Mouse (Mus musculus) forebrain, embryonic 13.5 days (tissue): ENCODE data around the gene Edc3. TPM values are rescaled to one million over a fixed set of nuclear protein-coding genes. Genes with fewer than 3 reads are reported as not detected.

Experiments
- ATAC-seq: fragments of 200-750 bp; cut with Nextera tagmentation; 2 replicates; pipeline ENCODE4 v1.8.0; 2017
- H3K27ac ChIP-seq: fragments of 300-500 bp; sonication (generic); 2 replicates; pipeline ENCODE4 v1.5.1; 2015; ENCODE audit warnings: inconsistent platforms, mild to moderate bottlenecking, moderate library complexity
- H3K27me3 ChIP-seq: fragments of 300-500 bp; sonication (generic); 2 replicates; pipeline ENCODE4 v1.6.1; 2015; ENCODE audit warnings: mild to moderate bottlenecking, inconsistent platforms
- H3K36me3 ChIP-seq: fragments of 300-500 bp; sonication (generic); 2 replicates; pipeline ENCODE4 v1.6.1; 2015; ENCODE audit warnings: mild to moderate bottlenecking, inconsistent platforms; ENCODE audit not compliant: poor library complexity, severe bottlenecking
- H3K4me1 ChIP-seq: fragments of 300-500 bp; sonication (generic); 2 replicates; pipeline ENCODE4 v1.6.1; 2015; ENCODE audit warnings: inconsistent platforms
- H3K4me2 ChIP-seq: fragments of 300-500 bp; sonication (generic); 2 replicates; pipeline ENCODE4 v1.6.1; 2015; ENCODE audit warnings: inconsistent platforms, mild to moderate bottlenecking, moderate library complexity
- H3K4me3 ChIP-seq: fragments of 300-500 bp; sonication (generic); 2 replicates; pipeline ENCODE4 v1.5.1; 2015; ENCODE audit warnings: mild to moderate bottlenecking, inconsistent platforms
- H3K9ac ChIP-seq: fragments of 300-500 bp; sonication (generic); 2 replicates; pipeline ENCODE4 v1.6.1; 2015; ENCODE audit warnings: mild to moderate bottlenecking, inconsistent platforms
- H3K9me3 ChIP-seq: fragments of 300-500 bp; sonication (generic); replicated peaks from 2 replicates; pipeline ENCODE4 v1.6.1; 2016; ENCODE audit warnings: inconsistent platforms
- WGBS: fragments of 180-500 bp; shearing (Covaris S2); methylation state at CpG from one replicate; pipeline ENCODE4 v1.1.7; 2015; 5-methylcytosine and 5-hydroxymethylcytosine counted together
- polyA plus RNA-seq: library from polyadenylated mRNA; unstranded; fragments of >200 nt; fragmentation: Nextera tagmentation; extraction: Ambion mirVana; gene quantifications from 2 replicates; pipeline ENCODE4 v1.2.1, GENCODE M21; 2015

Gene Edc3
- polyA plus RNA-seq, 1 experiment from 2014 or later, result 36.0 TPM

DNA sequence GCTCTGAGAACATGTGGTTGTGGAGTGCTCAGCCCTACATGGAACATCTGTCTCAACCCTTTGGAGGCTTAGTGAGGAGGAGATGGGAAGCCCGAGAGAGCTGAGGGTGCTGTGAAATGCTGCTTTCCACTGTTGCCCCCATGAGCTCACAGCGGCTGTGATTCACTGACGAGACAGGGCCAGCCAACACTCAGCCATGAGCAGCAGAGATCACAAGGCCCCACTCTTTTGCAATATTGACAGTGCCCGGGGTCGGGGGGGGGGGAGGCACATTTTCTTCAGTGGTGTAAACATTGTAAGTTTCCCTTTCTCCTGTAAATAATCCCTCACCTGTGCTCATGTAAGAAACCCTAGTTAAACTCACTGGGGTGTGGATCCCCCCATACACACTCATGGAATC is 36.8 kb upstream of the Edc3 start:
- Histone ChIP-seq H3K27ac (no peak overlapping the region), H3K36me3 (no peaks in the 10 kb centered on the region), H3K9me3 (no peaks in the 10 kb centered on the region), H3K4me3 (no peak overlapping the region), H3K27me3 (peaks cover 2% of the 10 kb centered on the region; the same call in 1 of the 2 replicates), H3K9ac (no peak overlapping the region), H3K4me1 (no peaks in the 10 kb centered on the region), H3K4me2 (no peak overlapping the region)
- no peak for ATAC-seq
- 90% methylated on average over 5 of the region's 5 CpGs for WGBS

DNA sequence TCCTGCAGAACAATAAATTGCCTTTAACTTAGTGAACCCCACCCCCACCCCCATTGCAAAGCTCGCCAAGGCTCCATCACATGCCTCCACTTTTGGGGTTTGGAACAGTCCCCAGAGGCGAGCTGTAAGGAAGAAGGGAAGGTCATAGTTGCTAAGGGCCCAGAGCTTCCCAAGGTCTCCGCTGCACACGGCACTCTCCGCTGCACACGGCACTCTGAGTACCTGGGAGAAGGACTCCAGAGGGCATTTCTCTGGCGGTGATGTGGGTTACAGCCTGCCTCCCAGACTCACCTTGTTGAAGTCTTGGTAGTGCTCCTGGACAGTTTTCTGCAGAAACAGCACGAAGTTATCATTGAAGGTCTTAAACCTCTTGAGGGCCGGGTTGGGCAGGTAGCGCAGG is 26.9 kb upstream of the Edc3 start:
- WGBS, result 84% methylated on average over 10 of the region's 10 CpGs

DNA sequence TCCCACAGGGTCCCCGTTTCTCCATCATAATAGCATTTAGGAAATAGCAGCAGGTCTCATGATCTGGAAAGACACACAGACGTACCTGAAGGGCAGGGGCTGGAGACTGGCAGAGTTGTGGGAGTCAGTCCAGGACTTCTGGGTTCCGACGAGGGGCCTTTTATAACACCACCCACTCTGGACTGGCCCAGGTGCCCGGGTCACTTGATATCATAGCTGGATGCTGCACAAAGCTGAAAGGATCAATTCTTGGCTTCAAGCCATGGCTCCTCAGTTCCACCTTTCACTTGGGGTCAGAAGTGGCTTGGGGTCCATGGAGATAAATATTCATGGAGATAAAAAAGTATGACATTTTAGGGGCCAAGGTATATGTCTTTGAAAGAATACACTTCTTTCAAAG is 24.8 kb upstream of the Edc3 start, which contains the start of gene Cyp1a2:
TSS of gene Cyp1a2 (minus strand) at position 184 of the 400 bp plus-strand sequence.
- no peaks in the 10 kb centered on the region for H3K27me3 ChIP-seq
- no peaks in the 10 kb centered on the region for H3K36me3 ChIP-seq
- H3K4me3 ChIP-seq, result no peak within 1 kb of the TSS
- no peaks in the 10 kb centered on the region for H3K4me1 ChIP-seq
- no peaks in the 10 kb centered on the region for H3K9me3 ChIP-seq
- H3K4me2 ChIP-seq, result no peak within 1 kb of the TSS
- no peak for ATAC-seq
- 83% methylated on average over 5 of the region's 5 CpGs for WGBS
- no peak within 1 kb of the TSS for H3K9ac ChIP-seq
- no peak within 1 kb of the TSS for H3K27ac ChIP-seq

More for the DNA sequence above, 26.9 kb upstream of the Edc3 start:
- H3K36me3 ChIP-seq, result no peaks in the 10 kb centered on the region
- no peak for ATAC-seq
- H3K9ac ChIP-seq, result no peak overlapping the region
- H3K4me3 ChIP-seq, result no peak overlapping the region
- no peak overlapping the region for H3K4me2 ChIP-seq
- H3K27me3 ChIP-seq, result no peaks in the 10 kb centered on the region
- H3K9me3 ChIP-seq, result no peaks in the 10 kb centered on the region
- H3K27ac ChIP-seq, result no peak overlapping the region
- H3K4me1 ChIP-seq, result no peaks in the 10 kb centered on the region

DNA sequence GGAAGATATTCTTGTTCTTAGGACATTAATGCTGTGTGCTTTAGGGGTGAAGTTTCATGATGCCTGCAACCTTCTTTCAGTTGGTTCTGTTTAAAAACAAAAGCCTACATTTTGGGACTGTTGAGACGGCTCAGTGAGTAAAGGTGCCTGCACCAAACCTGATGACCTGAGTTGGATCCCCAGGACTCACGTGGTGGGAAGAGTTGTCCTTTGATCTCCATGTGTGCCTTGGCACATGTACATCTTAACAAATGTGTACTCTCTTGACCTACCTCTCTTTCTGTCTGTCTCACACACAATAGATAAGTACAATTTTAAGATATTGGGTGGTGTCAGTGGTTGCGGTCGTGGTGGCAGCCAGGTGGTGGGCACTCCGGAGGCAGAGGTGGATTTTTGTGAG is 22.3 kb upstream of the Edc3 start:
- H3K4me1 ChIP-seq, result no peaks in the 10 kb centered on the region
- ATAC-seq, result no peak
- H3K27me3 ChIP-seq, result no peaks in the 10 kb centered on the region
- H3K9me3 ChIP-seq, result no peaks in the 10 kb centered on the region
- WGBS, result 90% methylated on average over 5 of the region's 5 CpGs
- no peak overlapping the region for H3K9ac ChIP-seq
- H3K4me2 ChIP-seq, result no peak overlapping the region
- H3K4me3 ChIP-seq, result no peak overlapping the region
- H3K36me3 ChIP-seq, result no peaks in the 10 kb centered on the region
- H3K27ac ChIP-seq, result no peak overlapping the region

DNA sequence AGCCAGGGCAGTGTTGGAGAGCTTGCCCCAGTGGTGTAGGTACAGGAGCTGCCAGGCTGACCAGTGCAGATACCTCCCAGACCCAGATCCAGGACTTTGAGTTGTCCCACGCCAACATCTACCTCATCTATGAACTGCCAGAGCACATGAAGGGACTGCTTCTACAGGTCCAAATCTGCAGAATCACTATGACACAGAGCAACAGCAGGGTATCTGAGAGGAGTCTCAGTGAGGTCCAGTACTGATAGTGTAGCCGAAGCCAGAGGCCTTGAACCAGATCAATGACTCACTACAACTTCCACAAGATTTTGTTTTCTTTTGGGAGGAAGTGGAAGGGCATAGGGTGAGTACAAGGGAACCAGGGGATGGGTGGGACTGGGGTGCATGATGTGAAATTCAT is 20.6 kb upstream of the Edc3 start, which contains the start of gene Cyp1a1:
TSS of gene Cyp1a1 (plus strand) at position 178 of the 400 bp plus-strand sequence.
- no peaks in the 10 kb centered on the region for H3K9me3 ChIP-seq
- 92% methylated on average over 2 of the region's 2 CpGs for WGBS

DNA sequence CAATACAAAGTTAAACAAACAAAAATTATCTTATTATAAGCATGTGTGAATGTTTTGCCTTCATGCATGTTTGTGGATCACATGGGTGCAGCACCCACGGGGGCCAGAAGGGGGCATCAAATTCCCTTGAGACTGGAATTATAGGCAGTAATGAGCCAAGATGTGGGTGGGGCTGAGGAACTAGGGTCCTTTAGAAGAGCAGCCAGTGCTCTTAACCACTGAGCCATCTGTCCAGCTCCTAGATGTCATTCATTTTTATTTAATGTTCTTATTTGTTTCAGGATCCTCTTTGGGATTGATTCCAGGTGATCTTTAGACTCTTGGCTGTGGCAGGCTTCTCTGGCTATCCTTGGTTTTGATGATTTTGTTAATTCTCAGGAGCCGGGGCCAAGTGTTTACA is 20.2 kb upstream of the Edc3 start:
- H3K4me1 ChIP-seq, result no peaks in the 10 kb centered on the region
- no peak overlapping the region for H3K4me3 ChIP-seq
- 0 out of 2 replicates have a peak, but pooled peaks cover 4% of the 10 kb centered on the region for H3K27me3 ChIP-seq
- H3K9me3 ChIP-seq, result no peaks in the 10 kb centered on the region
- no peak for ATAC-seq
- H3K27ac ChIP-seq, result no peak overlapping the region
- WGBS, result 58% methylated on average over 2 of the region's 2 CpGs
- H3K36me3 ChIP-seq, result no peaks in the 10 kb centered on the region
- no peak overlapping the region for H3K9ac ChIP-seq
- no peak overlapping the region for H3K4me2 ChIP-seq

More for the DNA sequence above, 20.6 kb upstream of the Edc3 start, which contains the start of gene Cyp1a1:
- Histone ChIP-seq H3K27me3 (0 out of 2 replicates have a peak, but pooled peaks cover 4% of the 10 kb centered on the region), H3K4me3 (no peak within 1 kb of the TSS), H3K27ac (no peak within 1 kb of the TSS), H3K9ac (no peak within 1 kb of the TSS), H3K4me2 (no peak within 1 kb of the TSS), H3K4me1 (no peaks in the 10 kb centered on the region), H3K36me3 (no peaks in the 10 kb centered on the region)
- ATAC-seq, result no peak

DNA sequence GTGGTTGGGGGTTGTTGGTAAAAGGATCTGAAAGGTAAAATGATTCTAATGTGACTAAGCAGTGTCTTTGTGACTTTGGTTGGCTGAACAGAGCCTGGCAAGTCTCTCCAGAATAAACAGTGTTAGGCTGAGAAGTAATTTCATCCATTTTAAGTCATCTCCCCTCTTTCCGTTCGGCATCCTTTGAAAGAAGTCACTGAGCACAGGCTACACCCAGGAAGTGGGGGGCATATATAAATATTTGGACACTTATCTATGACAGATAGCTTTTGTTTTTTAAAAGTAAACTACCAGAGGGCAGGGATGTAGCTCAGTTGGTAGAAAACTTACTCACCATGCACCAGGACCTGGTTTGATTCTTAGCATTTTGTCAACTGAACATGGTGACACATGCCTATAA is 19.7 kb upstream of the Edc3 start:
- H3K4me3 ChIP-seq, result no peak overlapping the region
- no peak overlapping the region for H3K9ac ChIP-seq
- H3K36me3 ChIP-seq, result no peaks in the 10 kb centered on the region
- WGBS, result 92% methylated on average over 2 of the region's 2 CpGs
- H3K4me2 ChIP-seq, result no peak overlapping the region
- H3K27me3 ChIP-seq, result peaks cover 5% of the 10 kb centered on the region; the same call in 1 of the 2 replicates
- no peaks in the 10 kb centered on the region for H3K9me3 ChIP-seq
- no peak overlapping the region for H3K27ac ChIP-seq
- no peaks in the 10 kb centered on the region for H3K4me1 ChIP-seq
- ATAC-seq, result no peak

DNA sequence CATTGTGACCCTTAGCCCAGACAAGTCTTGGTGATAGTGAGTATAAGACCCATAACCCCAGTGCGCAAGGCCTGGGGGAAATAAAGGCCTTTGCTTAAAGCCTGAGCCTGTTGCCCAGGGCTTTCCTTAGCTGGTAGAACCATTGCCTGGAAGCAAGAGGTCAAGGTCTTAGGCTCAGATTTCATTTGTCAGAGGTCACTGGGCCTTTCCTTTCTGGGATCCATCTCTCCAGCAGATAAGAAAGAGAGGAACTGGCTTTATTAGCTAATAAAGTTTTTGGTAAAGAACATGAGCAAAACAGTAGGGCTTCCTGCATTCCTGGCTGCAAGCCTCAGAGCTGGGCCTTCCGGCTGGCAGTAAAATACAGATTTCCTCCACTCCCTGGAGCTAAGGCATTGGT is 14.2 kb upstream of the Edc3 start:
- no peaks in the 10 kb centered on the region for H3K9me3 ChIP-seq
- no peak overlapping the region for H3K9ac ChIP-seq
- H3K27ac ChIP-seq, result no peak overlapping the region
- no peak overlapping the region for H3K4me3 ChIP-seq
- no peak for ATAC-seq
- peaks cover 15% of the 10 kb centered on the region for H3K4me1 ChIP-seq
- 93% methylated on average over 2 of the region's 2 CpGs for WGBS
- H3K27me3 ChIP-seq, result peaks cover 50% of the 10 kb centered on the region
- H3K36me3 ChIP-seq, result no peaks in the 10 kb centered on the region
- no peak overlapping the region for H3K4me2 ChIP-seq

DNA sequence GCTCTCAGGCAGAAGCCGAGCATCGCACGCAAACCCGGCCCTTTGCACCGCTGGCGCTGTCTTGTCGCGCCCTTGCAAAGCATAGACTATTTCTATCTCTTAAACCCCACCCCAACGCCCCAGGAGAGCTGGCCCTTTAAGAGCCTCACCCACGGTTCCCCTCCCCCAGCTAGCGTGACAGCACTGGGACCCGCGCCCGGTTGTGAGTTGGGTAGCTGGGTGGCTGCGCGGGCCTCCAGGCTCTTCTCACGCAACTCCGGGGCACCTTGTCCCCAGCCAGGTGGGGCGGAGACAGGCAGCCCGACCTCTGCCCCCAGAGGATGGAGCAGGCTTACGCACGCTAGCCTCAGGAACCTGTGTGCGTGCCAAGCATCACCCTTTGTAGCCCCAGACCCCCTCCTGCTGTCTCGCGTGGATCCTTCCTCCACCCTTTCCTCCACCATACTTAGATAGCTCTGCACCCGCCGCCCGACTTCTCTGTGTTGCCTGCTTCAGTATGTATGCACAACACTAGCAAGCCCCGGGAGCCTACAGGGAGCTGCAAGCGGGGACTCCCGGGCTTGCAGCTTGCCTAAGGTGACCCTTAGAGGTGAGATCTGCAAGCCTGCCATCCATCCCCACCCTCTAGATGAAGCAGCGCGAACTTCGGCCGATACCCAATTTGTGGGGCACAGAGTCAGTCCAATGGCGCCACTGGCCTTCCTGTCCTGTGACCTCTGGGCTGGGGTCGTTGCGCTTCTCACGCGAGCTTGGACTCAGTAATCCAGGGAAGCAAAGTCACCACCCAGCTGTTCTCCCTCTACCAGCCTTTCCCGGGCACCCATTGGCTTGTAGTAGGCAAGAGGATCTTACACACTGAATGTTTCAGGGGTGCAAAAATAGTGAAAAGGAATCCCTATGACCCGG is 11.7 kb upstream of the Edc3 start:
- ATAC-seq, result peak; percentile 80
- Histone ChIP-seq H3K4me2 (peak overlapping the region; percentile 78), H3K27me3 (peaks cover 50% of the 10 kb centered on the region), H3K9ac (peak overlapping the region; percentile 70), H3K4me3 (peak overlapping the region; percentile 45), H3K27ac (no peak overlapping the region), H3K9me3 (no peaks in the 10 kb centered on the region), H3K4me1 (peaks cover 15% of the 10 kb centered on the region), H3K36me3 (no peaks in the 10 kb centered on the region)
- under 1% methylated on average over 42 of the region's 42 CpGs for WGBS

DNA sequence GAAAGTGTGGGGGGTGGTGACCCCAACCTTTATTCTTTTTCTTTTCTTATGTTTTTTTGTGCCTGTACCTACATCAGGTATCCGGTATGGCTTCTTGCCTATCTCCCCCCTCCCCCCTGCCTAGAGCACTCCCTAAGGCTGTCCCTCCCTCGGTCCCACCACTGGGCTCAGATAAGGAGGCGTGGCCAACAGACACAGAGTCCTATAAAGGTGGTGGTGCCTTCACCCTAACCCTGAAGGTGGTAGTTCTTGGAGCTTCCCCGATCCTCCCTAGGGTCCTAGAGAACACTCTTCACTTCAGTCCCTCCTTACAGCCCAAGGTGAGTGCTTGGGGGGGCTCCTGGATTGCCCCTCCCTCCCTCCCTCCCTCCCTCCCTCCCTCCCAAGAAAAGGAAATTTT is 11.0 kb upstream of the Edc3 start:
- no peak overlapping the region for H3K9ac ChIP-seq
- H3K27me3 ChIP-seq, result peaks cover 49% of the 10 kb centered on the region
- no peak for ATAC-seq
- H3K9me3 ChIP-seq, result no peaks in the 10 kb centered on the region
- peaks cover 15% of the 10 kb centered on the region for H3K4me1 ChIP-seq
- H3K36me3 ChIP-seq, result no peaks in the 10 kb centered on the region
- H3K4me2 ChIP-seq, result no peak overlapping the region
- H3K4me3 ChIP-seq, result no peak overlapping the region
- WGBS, result 9% methylated on average over 4 of the region's 4 CpGs
- no peak overlapping the region for H3K27ac ChIP-seq

DNA sequence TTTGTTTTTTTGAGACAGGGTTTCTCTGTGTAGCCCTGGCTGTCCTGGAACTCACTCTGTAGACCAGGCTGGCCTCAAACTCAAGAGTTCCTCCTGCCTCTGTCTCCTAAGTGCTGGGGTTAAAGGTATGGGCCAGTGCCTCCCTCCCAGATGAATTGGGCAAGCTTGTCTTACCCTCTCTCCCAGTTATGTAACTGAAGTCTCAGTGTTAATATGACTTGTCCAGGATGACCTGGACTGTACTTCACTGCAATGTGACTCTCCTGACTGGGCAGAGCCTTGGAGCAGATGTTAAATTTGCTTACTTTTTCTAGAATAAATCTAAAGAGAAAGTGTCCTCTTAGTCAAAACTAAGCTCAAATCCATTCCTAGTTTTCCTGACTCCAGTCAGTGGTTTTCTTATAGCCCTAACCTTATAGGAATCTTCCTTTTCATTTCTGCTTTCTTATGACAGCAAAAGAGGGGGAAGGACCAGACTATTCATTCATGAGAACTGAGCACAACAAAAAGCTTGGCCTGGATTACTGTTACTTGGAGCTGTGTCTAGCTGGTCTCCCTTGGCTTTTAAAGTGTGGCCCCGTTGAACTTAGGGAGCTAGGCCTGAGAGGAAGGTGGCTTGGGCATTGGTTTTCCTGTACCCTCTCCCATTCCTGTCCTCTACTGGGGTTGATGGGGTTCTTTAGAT is 9.7 kb upstream of the Edc3 start:
- Histone ChIP-seq H3K27me3 (peaks cover 45% of the 10 kb centered on the region), H3K4me1 (peaks cover 15% of the 10 kb centered on the region), H3K36me3 (no peaks in the 10 kb centered on the region), H3K27ac (no peak overlapping the region), H3K4me3 (no peak overlapping the region), H3K9me3 (no peaks in the 10 kb centered on the region), H3K9ac (no peak overlapping the region), H3K4me2 (no peak overlapping the region)
- WGBS, result 79% methylated on average over 1 of the region's 1 CpGs
- ATAC-seq, result no peak

DNA sequence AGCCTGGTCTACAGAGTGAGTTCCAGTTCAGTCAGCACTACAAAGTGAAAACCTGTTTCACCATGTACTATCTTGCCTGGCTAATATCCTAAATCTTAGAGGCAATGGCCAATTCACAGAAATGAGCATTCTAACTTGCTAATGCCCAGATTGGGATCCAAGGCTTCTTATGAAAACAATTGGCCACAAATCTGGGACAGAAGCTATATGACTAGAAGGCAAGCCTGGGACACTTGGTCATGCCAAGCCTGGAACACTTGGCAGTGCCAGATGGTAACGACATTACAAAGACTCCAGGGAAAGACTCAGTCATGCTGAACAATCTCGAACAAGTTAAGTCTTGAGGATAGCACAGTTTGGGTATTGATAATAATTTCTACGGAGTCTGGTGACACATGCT is 1.8 kb upstream of the Edc3 start:
- no peak for ATAC-seq
- H3K27ac ChIP-seq, result no peak overlapping the region
- H3K36me3 ChIP-seq, result no peaks in the 10 kb centered on the region
- H3K9me3 ChIP-seq, result no peaks in the 10 kb centered on the region
- peaks cover 17% of the 10 kb centered on the region for H3K4me1 ChIP-seq
- WGBS, result 89% methylated on average over 3 of the region's 3 CpGs
- no peak overlapping the region for H3K4me3 ChIP-seq
- H3K4me2 ChIP-seq, result no peak overlapping the region
- H3K27me3 ChIP-seq, result no peaks in the 10 kb centered on the region
- H3K9ac ChIP-seq, result no peak overlapping the region
